23 mouse cellular contexts compared by ENCODE assay signal in the genomic region with DNA sequence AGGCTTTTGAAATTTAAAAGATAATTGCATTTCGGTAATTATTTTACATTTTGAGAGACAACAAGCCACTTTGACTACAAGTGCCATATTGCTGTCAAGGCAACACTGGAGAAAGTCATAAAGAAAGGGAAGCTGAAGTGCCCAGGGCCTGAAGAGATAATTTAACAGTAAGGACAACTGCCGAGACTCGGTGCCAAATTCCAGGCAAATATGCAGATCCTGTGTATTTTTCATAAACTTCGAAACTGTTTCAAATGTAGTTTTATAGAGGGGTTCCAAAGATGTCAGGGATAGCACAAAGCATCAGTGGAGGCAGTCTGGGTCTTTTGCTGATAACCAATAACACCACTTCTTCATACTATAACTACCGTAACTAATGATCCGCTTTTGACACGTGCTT.
"Had no signal": no experiment of that assay in that cellular context is flagged by ENCODE, and none has a peak within 500 bp of the region (broad histone marks: within the 10 kb centered on the region; RNA-seq: fewer than 3 reads in every experiment).

No protein-coding gene starts in this region.

- DNase-seq: gastrocnemius, postnatal 14 days; gastrocnemius, postnatal 36 days; heart, adult 18-20 months; heart, postnatal 10 days; heart, postnatal 36 days; kidney, adult 11 months; kidney, adult 2 months; kidney, adult 9 months; kidney, postnatal 14 days; kidney, postnatal 36 days; layer of hippocampus, adult 9-11 months; layer of hippocampus, postnatal 36 days; liver; liver, embryonic 13.5 days had no signal

- H3K27ac ChIP-seq: heart, embryonic 10.5 days; hindbrain, embryonic 13.5 days; hindbrain, embryonic 15.5 days; hindbrain, postnatal 0 days; kidney, embryonic 15.5 days; kidney, postnatal 0 days; limb, embryonic 10.5 days; limb, embryonic 12.5 days; liver, embryonic 13.5 days had no signal

- H3K4me3 ChIP-seq: heart, embryonic 10.5 days; heart, embryonic 12.5 days; hindbrain, embryonic 13.5 days; hindbrain, embryonic 15.5 days; kidney, embryonic 15.5 days; limb, embryonic 10.5 days; limb, embryonic 12.5 days; liver, embryonic 13.5 days had no signal
